Mouse (Mus musculus): ENCODE results near the gene Cma1. TPM values are rescaled to one million over a fixed set of nuclear protein-coding genes. Genes with fewer than 3 reads are reported as not detected.
"Not testable (repeated sequence)": the region's sequence is repeated elsewhere in the genome, so short reads cannot be mapped to it uniquely, and the experiment has no call there.

Gene Cma1
- total RNA-seq (2021): 1 to 10 TPM; 2.3 TPM
- polyA plus RNA-seq (2012; rRNA removed): 0.85 and 1.1 TPM in 2 replicates
- long read RNA-seq, partial matches to known transcripts: 0 of 3 reads
- long read RNA-seq, other reads (novel, unspliced or antisense): 0 of 3 reads

DNA sequence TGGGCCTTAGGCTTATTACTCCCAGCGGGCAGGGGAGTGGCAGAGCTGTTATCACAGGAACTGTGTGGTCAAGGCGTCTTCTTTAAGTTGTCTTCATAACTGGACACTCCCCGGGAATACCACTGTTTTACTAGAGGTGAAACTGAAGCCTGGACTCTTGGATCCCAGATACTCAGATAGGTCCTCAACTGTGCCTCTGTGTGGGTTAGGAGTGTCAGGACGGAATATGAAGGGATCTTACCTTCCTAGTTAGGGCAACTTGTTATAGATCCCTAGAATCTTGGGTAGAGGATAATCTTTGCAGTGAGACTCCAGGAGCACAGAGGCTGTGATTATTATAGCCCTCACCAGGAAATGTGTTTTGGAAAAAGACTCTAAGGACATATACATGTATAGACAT lies at the start of gene Cma1:
Cma1 (minus strand) TSS at position 101 of the 400 bp plus-strand sequence.
- no peak for DNase-seq

DNA sequence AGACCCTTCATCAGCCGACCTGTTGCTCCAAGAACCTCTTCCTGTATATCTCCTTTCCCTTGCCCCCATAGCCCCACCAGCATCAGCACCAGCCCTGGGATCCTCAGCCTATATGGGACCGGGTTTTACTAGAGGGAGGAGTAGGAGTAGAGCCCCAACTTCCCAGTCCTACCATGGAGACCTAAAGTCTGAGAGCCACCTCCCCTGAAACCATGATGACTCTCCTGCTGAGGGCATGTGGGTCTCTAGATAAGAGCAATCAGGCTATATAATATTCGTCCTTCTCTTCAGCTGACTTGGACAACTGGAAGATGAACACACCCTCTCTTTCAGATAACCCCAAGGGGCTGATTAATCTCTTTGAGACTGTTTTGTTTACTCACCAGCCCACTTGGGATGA lies 43.0 kb upstream of the Cma1 start:
- DNase-seq: not testable (repeated sequence)

DNA sequence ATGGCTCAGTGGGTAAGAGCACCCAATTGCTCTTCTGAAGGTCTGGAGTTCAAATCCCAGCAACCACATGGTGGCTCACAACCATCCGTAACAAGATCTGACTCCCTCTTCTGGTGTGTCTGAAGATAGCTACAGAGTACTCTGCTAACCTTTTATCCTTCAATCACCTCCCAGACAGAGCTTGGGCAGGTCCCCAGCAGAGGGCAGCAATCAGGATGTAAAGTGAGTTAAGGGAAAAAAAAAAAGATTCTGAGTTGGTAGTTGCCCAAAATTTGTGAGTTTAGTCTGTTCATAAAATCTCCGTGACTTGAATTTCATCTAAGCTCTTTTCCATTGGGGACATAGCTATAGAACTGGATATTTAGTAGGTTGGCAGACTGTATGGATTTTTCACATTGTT lies 19.4 kb upstream of the Cma1 start:
- DNase-seq: not testable (repeated sequence)

DNA sequence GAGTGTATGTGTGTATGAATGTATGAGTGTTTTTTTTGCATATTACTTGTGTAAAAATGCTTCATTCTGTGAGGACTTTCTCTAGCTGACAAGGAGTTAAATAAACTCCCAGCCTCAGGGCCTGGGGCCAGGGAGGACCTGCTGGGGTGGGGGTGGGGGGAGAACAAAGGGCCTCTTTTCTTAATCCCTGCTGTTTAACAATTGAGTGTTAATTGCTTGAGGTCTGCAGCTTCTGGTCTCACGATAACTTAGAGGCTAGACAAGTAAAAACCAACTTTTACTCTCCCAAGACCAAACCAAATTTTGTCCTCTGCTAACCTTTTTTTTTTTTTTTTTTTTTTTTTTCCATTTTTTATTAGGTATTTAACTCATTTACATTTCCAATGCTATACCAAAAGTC lies 18.8 kb upstream of the Cma1 start:
- DNase-seq: no peak

DNA sequence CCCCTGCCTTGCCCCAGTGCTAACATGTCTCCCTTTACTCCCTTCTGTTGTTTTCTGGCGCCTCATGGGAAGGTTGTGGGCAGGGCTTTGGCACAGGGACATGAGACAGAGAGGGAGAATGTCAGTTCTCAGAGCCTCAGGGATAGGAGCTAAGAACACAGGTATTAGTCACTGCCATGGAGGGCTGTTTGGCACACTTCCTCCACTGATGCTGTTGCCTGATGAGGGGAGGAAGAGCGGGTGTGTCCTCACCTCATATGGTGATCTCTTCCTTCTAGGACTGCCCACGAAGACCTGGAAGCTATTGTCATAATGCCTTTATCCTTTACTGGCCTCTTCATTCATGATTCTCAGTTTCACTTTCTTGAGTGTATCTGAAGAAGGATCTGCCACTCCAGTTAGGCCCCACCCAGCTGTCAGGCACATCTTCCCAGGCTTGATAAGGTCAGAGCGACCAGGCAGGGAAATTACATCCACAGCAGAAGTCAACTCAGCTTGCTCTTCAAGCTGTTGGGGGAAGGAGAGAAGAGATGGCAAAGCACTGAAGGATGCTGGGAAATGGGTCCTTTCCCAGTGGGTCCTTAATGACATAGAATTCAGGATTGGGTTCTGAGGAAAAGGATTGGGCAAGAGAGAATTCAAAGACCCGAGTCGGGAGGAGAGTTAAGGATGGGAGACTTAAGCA lies 6.0 kb upstream of the Cma1 start, which contains the start of gene Cma2:
Cma2 (plus strand) TSS at position 635 of the 685 bp plus-strand sequence.
- no peak for DNase-seq

DNA sequence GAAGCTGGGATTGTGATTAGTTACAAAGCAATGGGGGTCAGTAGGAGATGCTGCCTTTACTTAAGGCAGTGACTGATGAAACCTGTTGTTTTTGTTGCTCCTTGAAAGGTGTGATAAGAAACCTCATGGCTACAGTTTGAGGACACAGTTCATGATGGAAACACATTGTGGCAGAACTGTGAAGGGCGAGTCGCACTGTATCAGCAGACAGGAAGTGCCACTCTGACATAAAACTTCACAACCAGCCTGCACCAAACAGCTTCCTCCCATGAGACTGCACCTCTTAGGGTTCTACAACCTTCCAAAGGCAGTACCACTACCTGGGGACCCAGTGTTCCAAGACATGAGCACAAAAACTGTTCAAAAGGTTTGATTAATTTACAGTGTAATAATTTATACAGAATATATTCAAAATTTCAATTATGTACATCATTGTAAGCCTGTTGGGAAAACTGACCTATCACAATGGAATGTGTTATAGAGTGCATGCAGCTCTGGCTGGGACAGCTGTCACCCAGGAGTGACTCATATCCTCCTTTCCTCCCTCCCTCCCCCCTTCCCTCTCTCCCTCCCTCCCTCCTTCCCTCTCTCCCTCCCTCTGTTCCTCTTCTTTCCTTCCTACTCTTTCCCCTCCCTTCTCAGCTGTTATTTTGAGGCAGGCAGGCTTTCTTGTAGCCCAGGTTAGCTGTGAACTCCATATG lies 1.9 kb upstream of the Cma1 start:
- DNase-seq: no peak

DNA sequence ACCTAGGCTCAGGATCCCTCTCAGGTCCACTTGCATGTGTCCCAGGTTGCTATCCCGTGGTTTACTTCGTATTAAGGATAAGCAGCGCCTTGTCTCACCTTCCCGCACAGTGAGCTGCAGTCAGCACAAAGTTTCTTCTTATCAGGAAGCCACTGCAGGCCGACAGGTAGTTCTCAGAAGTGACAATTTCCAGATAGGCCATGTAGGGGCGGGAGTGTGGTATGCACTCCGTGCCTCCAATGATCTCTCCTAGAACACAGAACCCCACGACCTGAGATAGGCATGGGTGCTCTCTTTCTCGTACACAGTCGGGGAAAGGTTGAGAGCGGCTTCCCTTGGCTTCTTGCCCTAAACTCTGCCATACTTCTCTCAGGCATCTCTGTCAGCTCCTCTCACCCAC lies 874 bp downstream of the Cma1 start:
- no peak for DNase-seq

DNA sequence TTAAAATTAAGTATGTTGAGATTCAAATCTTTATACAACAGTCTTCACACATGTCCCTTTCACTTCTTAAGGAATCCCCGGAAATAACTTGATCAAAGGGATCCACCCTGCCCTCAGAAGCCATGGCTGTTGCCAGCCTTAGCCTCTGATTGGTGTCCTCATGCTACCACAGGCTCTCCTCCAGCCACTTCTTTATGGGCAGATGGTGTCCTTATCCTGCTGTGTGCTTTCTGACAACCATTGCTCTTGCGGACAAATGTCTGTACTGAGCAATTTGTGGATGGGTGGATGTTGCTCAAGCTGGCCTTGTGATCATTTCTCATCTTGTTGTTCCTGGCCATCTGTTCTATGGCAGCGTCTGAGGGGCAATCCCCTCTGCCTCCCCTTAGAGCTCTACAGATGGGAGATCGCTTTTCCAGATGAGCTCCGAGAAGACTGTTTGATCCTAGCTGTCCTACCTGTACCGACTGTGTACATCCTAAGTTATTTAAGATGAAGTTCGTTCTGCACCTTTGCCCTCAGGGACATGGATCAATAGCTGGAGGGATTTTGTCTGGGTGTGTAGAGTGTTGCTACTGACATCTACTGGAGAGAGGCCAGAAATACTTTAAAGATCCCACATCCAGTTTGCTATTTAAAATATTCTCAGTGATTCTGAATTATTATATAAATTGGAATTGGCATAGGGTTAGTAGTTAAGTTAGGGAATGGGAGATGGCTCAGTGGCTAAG lies 4.2 kb downstream of the Cma1 start:
- no peak for DNase-seq

DNA sequence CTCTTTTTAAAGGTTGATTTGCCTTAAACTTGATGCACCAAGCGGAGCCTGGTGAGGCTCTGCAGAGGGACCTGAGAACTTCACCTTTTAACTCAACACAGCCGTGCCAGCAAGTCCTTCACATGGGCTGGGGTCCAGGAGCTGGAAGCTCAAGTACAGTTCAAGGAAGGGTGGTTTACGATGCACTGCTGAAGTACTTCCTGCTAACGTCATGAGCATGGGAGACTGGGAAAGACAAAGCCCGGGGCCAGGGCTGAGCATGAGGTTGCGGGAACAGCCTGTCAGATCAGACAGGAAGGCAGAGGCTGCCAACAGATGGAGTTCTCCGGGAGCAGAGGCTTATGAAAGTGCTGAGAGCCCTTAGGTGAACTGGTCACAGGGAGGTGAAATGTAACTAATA lies 10.9 kb downstream of the Cma1 start:
- peak; percentile 7 for DNase-seq

DNA sequence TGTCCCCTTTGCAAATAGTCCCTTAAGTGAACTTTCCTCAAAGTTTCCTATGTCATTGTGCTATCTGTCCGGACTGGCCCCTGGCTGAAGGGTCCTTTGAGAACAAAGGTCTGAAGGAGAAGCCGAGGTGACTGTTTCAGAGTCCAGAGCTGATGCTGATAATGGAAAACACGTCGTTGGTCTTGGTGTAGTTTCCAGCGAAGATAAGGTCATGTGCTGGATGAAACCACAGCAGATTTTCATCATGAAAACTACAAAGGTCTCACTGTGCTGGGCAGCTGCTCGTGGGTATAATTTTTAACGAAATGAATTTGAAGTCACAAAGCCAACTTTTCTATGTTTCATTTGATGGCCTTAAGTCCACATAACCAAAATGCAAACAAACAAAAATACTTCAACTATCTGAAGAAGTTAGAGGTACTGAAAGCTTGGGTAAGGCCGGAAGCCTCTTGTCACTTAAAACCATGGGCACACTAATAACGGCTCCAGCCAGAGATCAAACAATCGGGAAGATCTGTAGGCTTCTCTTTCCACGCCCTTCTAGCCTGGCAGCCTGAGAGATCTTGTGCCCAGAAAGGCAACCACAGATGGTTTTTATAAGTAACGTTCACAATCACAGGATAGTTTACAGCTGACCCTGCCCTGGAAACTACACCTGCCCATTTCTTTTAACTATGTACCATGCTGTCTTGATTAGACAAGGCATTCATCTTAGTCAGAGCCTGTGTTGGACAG lies 15.0 kb downstream of the Cma1 start:
- DNase-seq: no peak

DNA sequence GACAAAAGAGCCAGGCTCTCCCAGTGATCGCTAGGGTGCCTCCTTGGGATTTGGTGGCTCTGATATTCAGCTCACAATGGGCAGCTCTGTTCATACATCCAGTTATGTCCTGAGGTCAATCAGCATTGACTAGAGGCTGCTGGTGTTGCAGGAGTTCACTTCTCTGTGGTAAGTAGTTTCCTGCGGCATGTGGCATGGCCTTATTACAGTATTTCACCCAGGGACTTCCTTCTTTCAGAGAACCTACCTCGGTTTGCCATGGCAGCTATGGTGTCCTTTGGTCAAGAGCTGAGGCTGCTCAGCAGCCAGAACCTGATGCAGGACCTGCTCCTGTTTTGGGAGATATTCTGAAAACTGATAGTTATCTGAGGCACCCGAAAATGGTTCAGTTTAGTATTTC lies 17.6 kb downstream of the Cma1 start:
- DNase-seq: no peak

DNA sequence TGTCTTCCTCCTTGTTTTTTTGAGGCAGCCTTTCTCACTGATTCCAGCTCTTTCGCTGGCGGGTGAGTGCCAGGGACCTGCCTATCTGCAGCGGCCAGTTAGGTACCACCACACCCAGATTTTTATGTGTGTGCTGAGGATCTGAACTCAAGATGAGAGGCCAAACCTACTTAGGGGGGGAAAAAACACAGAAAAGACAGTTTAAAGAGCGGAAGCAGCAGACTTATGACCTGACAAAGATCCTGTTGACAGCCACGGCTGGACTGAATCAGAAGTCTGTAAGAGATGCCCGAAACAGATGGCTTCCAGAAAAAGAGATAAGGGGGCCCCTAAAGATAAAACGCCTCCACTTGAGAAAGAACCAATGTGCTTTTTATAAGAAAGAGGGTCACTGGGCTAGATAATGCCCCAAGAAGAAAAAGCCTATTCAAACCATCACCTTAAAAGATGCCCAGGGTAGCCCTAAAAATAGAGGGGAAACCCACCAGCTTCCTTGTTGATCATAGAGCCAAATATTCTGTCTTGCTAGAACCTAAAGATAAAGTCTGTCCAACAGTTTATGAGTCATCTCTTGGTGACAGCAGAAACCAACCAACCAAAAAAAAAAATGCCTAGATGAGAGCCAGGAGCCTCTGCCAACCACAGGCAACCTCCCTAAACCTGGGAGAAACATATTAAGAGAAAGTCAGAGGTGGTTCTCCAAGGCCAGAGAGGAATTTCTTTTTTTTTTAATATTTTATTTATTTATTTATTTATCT lies 21.8 kb downstream of the Cma1 start:
- no peak for DNase-seq

DNA sequence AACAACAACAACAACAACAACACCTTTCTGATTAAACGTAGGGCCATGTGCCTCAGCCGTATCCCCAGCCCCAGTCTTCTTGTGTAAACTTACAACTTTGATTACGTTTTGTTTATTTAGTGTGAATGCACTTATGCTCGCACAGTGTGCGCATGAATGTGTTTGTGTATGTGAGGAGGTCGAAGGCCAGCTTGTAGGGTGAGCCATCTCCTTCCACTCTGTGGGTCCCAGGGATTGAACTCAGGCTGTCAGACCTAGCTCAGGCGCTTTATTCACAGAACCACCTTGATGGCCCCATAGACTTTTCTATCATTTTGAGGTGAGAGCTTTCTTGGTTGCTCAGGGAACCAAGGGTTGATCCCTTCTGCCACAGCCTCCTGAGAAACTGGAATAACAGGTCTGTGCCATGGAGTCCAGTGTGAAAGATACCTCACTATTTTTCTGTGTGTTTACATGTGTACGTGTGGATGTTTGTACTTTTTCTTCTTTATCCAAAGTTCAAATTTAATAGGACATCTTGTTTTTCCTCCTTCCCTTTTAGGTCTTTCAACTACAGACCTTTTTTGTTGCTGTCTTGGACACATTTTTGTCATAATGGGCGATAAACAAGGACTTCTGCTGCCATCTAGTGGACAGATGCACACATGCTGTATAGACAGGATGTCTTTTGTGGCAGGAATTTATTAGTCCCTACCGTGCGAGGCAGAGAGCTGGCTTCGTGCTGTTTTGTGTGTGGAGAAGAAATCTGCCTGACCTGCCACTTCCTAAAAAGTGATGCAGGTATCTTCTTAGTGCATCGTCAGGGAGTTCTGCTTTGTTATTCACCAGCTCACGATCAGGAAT lies 26.0 kb downstream of the Cma1 start:
- peak; percentile 60 for DNase-seq

DNA sequence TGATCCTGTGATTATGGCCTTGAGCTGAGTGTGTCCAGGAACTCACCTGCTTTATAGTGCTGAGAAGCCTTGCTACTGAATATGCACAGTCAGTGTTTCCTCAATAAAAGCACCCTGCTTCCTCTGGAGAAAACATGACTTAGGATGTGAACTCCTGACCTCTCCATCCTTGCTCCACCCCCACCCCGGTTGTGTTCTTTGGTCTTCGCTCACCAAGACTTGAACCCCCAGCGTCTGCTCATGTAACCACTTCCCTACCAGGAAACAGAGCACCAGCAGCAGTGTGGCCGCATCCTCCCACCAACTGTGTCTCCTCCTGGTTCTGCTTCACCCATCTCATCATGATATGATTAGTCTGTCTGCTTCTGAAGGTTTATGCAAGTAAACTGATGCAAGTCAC lies 31.1 kb downstream of the Cma1 start:
- DNase-seq: no peak

DNA sequence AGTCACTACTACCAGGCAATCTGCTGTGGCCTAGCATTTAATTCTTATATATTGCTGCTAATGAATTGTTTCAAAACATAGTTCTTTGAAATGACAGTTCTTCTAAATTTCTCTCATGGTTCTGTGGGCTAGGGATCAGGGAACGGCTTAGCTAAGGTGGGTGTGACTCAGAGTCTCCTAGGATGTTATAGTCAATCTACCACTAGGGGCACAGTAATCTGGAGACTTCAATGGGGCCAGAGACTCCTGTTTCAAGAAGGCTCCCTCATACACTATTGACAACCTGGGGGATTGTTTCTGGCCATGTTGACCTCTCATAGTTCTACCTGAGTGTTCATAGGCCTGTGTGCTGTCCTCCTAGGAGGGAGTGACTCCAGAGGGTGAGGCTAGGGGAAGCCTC lies 39.0 kb downstream of the Cma1 start:
- DNase-seq: no peak

DNA sequence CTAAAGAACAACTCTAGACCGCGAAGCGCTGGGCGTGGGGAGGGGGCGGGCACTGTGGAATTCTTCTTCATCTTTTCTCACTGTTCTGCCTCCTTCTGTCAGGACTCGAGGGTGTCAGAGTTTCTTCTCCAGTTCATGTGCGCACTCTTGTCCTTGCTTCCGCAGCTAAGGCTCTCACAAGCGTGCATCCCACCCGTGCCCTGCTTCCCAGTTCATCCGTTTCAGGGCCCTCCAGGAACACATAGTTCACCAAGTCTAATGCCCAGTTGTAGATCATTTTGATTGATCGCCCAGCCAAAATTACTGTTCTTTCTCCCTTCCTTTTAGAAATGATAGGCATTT lies 44.1 kb downstream of the Cma1 start:
- DNase-seq: no peak

DNA sequence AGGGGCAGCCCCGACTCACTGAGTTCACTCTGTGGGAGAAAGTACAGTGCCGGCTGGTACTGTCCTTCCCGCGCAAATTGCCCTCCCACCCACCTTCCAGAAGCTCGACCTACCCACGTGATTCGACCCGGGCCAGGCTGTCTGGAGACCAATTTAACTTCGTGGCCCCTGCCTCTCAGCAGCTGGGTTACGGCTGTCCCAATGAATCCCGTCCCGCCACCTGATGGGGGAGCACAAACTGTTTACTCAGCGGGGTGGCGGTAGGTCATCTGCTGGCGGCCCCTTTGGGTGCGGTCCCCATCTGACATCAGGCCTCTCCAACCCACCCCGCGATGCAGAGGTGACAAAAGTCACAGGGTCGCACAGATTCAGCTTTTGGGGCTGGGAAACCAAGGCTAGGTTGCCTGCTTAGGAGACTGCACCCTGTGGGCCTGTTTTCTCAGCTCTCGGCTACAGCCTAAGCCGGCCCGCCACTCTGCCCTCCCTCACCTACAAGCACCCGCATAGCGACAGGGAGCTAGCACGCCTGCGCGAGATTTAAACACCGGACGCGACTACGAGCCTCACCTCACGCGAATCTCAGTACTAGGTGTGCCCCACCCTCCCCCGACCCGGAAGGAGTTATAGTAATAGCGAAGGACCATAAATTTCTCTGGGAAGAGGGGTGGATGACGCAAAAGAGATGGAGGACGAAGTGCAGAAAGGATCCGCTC lies 44.6 kb downstream of the Cma1 start, which contains the start of gene Sdr39u1:
Sdr39u1 (minus strand) TSS at position 593 of the 713 bp plus-strand sequence.
- peak; percentile 84 for DNase-seq

DNA sequence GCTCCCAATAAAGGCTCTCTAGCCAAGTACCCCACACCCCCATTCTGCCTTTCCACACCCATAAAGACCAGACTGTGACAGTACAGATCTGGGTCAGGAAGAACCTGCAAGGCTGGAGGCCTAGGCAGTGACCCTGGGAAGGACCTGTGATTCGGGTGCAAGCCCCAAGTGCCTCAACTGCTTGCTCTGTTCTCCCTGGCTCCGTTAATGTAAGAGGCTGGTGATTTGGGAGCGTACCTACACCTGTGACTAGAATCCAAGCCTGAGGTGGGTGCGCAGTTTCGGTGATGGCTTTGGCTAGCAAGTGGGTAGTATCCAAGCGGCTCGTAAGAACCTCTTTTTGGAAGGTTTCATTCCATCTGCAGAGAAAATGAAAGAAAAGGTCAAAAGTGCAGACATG lies 45.5 kb downstream of the Cma1 start:
- peak; percentile 8 for DNase-seq

DNA sequence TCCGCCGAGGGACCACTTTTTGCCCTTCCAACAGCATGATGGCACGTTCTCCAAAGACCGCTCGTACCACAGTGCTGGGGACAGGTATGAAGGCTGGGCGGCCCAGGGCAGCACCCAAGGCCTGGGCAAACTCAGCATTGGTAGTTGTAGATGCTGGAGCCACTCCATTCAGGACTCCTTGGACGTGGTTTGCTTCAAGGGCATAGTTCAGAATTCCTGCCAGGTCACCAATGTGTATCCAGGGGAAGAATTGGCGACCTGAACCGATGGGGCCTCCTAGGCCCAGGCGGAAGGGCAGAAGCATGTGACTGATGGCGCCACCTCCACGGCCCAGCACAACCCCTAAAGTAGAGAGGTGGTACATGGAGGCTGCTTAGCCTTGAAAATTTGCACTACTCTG lies 46.8 kb downstream of the Cma1 start:
- peak; percentile 25 for DNase-seq
